Mouse (Mus musculus): ENCODE data around the gene Ppp4r3b. TPM values are rescaled to one million over a fixed set of nuclear protein-coding genes. Genes with fewer than 3 reads are reported as not detected.

Gene Ppp4r3b
- 27.8 TPM for polyA plus RNA-seq (2015; fragmentation: Illumina TruSeq; extraction: RNeasy Lipid Tissue Mini Kit (QIAGEN cat#74804); ENCODE audit: low read depth, low replicate concordance)

DNA sequence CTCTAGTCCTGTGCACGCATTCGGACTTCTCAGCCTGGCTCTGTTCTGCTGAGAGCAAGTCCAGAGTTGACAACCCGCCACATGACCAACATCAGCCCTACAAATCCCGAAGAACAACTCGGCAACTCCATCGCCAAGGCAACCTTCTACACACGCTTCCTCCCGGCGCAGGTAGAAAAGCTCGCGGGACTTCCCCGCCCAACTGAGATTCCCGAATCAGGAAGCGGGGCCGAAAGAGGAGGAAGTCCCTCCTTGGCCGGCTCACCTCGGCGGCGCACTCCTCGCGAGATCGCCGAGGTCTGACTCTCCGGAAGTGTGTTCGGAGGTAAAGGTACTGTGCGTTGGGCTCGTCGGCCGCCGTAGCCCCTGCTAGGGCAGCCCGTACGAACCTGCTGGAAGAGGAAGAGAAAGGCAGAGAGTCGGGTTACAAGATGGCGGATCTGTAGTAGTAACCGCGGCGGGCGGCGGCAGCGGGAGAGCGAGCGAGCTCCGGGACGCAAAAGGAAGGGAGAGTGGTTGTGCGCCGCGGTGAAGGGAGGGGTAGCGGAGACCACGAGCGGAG is at the start of gene Ppp4r3b:
Gene Ppp4r3b, plus strand, starts transcription at position 328 of the 562 bp plus-strand sequence.

DNA sequence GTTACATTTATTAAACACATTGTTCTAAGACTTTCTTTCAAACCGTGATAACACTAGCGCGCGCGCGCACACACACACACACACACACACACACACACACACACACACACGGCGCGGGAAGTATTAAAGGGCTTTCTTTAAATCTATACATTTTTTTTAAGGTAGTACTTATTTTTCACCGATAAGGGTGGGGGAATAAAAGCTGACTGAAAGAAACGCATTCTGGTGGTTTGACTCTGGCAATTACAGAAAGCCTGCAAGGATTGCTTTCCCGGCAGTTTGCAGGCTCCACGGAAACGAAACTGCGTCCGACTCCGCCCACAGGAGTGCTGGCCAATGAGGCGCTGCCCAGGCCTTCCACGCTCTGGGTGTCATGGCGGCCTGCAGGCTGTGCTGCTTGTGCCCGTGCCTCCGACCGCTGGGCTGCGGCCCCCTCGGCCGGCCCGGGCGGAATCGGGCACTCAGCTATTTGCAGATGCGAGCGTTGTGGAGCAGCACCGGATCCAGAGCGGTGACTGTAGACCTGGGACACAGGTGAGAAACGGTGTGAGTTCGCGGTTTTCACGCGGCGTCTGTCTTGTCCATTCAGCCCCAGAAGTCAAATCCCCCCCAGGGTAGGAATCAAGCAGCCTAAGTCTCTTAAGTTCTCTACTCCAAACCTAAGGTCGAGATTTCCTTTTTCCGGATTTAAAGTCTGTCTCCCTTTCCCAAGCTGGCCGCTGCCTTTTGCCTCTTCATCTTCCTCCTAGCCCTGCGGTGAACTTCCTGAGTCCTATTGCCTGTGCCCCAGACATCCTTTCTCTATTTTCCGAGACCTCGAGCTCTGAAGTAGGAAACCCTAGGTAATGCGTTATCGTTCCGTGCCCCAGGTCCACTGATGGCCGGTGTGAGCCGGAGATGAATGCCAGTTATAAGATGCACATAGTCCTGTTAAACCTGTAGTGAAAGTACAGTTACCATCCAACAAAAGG is 42.0 kb upstream of the Ppp4r3b start, which contains the start of gene Pnpt1:
Gene Pnpt1, plus strand, starts transcription at position 360 of the 971 bp plus-strand sequence.

DNA sequence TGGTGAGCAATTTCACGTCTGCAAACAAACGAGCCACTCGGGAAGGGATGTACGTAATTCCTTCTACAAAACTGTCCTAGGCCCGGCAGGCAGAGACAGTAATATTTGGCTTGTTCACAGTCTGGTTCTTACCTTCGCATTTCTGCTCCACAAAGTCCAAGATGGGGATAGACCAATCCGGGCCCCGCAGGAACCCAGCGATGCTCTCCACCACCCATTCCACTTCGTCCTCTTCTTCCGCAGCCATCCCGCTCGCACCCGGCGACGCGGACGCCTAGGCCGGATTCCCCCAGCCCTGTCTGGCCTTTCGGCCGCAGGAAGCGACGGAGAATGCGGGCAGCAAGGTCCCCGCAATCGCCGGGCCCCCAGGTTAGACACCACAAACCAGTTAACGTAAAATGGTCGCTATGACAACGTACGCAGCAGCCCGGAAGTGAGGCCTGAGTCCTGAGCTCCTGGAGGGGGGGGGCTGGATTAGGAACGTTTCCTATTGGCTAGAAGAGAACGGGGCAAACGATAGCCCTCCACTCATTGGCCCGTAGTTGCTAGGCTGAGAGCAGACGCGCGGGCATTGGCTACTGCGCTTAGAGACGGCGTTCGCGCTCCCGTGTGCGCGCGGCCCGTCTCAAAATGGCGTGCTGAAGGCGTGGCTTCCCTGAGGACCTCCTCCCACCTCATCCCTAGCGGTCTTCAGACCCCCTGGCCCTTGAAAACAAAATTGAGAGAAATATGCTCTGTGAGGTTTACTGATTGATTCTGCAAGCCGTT is 74.4 kb downstream of the Ppp4r3b start, which contains the start of gene Cfap36:
Gene Cfap36, minus strand, starts transcription at position 527 of the 768 bp plus-strand sequence.

Other genes starting within 250 kb of the Ppp4r3b start
- gene Pnpt1, start 42.1 kb upstream of the Ppp4r3b start, polyA plus RNA-seq (2015; fragmentation: Illumina TruSeq; extraction: RNeasy Lipid Tissue Mini Kit (QIAGEN cat#74804); ENCODE audit: low read depth, low replicate concordance): 18.8 TPM
- gene Cfap36, start 74.5 kb downstream of the Ppp4r3b start, polyA plus RNA-seq (2015; fragmentation: Illumina TruSeq; extraction: RNeasy Lipid Tissue Mini Kit (QIAGEN cat#74804); ENCODE audit: low read depth, low replicate concordance): 140 TPM
- gene Ccdc88a, start 200.8 kb downstream of the Ppp4r3b start, polyA plus RNA-seq (2015; fragmentation: Illumina TruSeq; extraction: RNeasy Lipid Tissue Mini Kit (QIAGEN cat#74804); ENCODE audit: low read depth, low replicate concordance): 30.8 TPM